15 mouse cellular contexts compared by ENCODE assay signal in the genomic region with DNA sequence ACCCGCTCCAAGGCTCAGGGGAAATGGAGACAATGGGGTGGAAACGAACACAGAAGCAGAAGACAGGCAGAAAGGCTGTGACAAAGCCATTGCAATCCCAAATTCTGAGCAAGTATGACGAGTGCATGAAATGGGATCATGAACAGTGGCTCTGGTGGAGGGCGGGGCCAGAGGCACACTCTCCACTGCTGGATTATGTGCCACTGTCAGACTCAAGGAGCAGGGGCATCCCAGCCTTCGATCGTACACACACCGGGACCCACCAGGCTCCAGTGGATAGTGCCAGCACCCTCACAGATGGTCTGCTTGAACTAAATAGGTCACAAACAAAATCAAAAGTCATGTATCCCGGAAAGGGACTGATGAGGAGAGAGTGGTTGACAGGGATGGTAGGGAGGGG.
A peak's percentile ranks its signal among the peaks of the same experiment; 100 is the strongest.
DNase-seq lines count a peak whose midpoint lies in the region; ATAC-seq lines count a peak whose summit lies in the region.
"Had no signal": no experiment of that assay in that cellular context is flagged by ENCODE, and none has a peak within 500 bp of the region (broad histone marks: within the 10 kb centered on the region; RNA-seq: fewer than 3 reads in every experiment).

No protein-coding gene starts in this region.

- no peaks in the 10 kb centered on the region for H3K9me3 ChIP-seq in embryonic facial prominence, embryonic 12.5 days
- H3K9me3 ChIP-seq in embryonic facial prominence, embryonic 10.5 days: no peaks in the 10 kb centered on the region
- H3K9me3 ChIP-seq in hindbrain, embryonic 13.5 days: no peaks in the 10 kb centered on the region
- H3K9me3 ChIP-seq in midbrain, embryonic 14.5 days (ENCODE audit: control insufficient read depth, low read length): no peaks in the 10 kb centered on the region
- H3K9me3 ChIP-seq in limb, embryonic 10.5 days (replicated peaks): no peaks in the 10 kb centered on the region
- H3K9me3 ChIP-seq: limb, embryonic 15.5 days had no signal

- 0 out of 2 replicates have a peak, but pooled peaks have one; percentile 3 for ATAC-seq in embryonic facial prominence, embryonic 12.5 days (ENCODE audit: insufficient number of reproducible peaks, insufficient read depth, low FRiP score, low TSS enrichment)
- ATAC-seq in hindbrain, embryonic 13.5 days (ENCODE audit: low FRiP score): peak; percentile 30; the same call in 1 of the 2 replicates
- peak; percentile 55; the same call in 1 of the 2 replicates for ATAC-seq in midbrain, embryonic 14.5 days (ENCODE audit: low FRiP score, low TSS enrichment)

- H3K4me1 ChIP-seq in embryonic facial prominence, embryonic 12.5 days: no peaks in the 10 kb centered on the region
- peaks cover 4% of the 10 kb centered on the region; the same call in 1 of the 2 replicates for H3K4me1 ChIP-seq in embryonic facial prominence, embryonic 10.5 days
- peaks cover 7% of the 10 kb centered on the region; the same call in 1 of the 2 replicates for H3K4me1 ChIP-seq in hindbrain, embryonic 13.5 days (replicated peaks)
- peaks cover 8% of the 10 kb centered on the region for H3K4me1 ChIP-seq in midbrain, embryonic 14.5 days (ENCODE audit: control insufficient read depth, insufficient read depth, low read length)
- H3K4me1 ChIP-seq in limb, embryonic 10.5 days: no peaks in the 10 kb centered on the region
- H3K4me1 ChIP-seq: limb, embryonic 15.5 days had no signal

- peaks cover 10% of the 10 kb centered on the region for H3K36me3 ChIP-seq in embryonic facial prominence, embryonic 12.5 days
- peaks cover 6% of the 10 kb centered on the region for H3K36me3 ChIP-seq in embryonic facial prominence, embryonic 10.5 days (replicated peaks)
- peaks cover 17% of the 10 kb centered on the region for H3K36me3 ChIP-seq in hindbrain, embryonic 13.5 days
- H3K36me3 ChIP-seq in midbrain, embryonic 14.5 days (ENCODE audit: control insufficient read depth, insufficient read depth, low read length): peaks cover 6% of the 10 kb centered on the region
- peaks cover 6% of the 10 kb centered on the region for H3K36me3 ChIP-seq in limb, embryonic 10.5 days

- no peak overlapping the region for H3K4me2 ChIP-seq in embryonic facial prominence, embryonic 12.5 days (replicated peaks)
- no peak overlapping the region for H3K4me2 ChIP-seq in hindbrain, embryonic 13.5 days
- no peak overlapping the region for H3K4me2 ChIP-seq in midbrain, embryonic 14.5 days (ENCODE audit: low read length)
- H3K4me2 ChIP-seq: limb, embryonic 15.5 days had no signal

- no peak overlapping the region for H3K4me3 ChIP-seq in embryonic facial prominence, embryonic 12.5 days
- H3K4me3 ChIP-seq in embryonic facial prominence, embryonic 10.5 days: no peak overlapping the region
- no peak overlapping the region for H3K4me3 ChIP-seq in hindbrain, embryonic 13.5 days
- H3K4me3 ChIP-seq in midbrain, embryonic 14.5 days (replicated peaks; ENCODE audit: low read depth, low read length): no peak overlapping the region
- H3K4me3 ChIP-seq in limb, embryonic 10.5 days: no peak overlapping the region
- H3K4me3 ChIP-seq: layer of hippocampus, adult 2 months; limb, embryonic 15.5 days; myocyte had no signal

- no peaks in the 10 kb centered on the region for H3K27me3 ChIP-seq in embryonic facial prominence, embryonic 12.5 days
- no peaks in the 10 kb centered on the region for H3K27me3 ChIP-seq in embryonic facial prominence, embryonic 10.5 days (replicated peaks; ENCODE audit: low read depth, poor library complexity, severe bottlenecking)
- no peaks in the 10 kb centered on the region for H3K27me3 ChIP-seq in hindbrain, embryonic 13.5 days
- H3K27me3 ChIP-seq in midbrain, embryonic 14.5 days (ENCODE audit: control insufficient read depth, insufficient read depth, low read length): no peaks in the 10 kb centered on the region
- no peaks in the 10 kb centered on the region for H3K27me3 ChIP-seq in limb, embryonic 10.5 days (ENCODE audit: low read depth, poor library complexity, severe bottlenecking)
- H3K27me3 ChIP-seq: limb, embryonic 15.5 days had no signal

- H3K27ac ChIP-seq in embryonic facial prominence, embryonic 12.5 days: no peak overlapping the region
- no peak overlapping the region for H3K27ac ChIP-seq in embryonic facial prominence, embryonic 10.5 days (replicated peaks)
- no peak overlapping the region for H3K27ac ChIP-seq in hindbrain, embryonic 13.5 days
- H3K27ac ChIP-seq in midbrain, embryonic 14.5 days (replicated peaks; ENCODE audit: low read depth, low read length): no peak overlapping the region; the same call in 1 of the 2 replicates
- no peak overlapping the region for H3K27ac ChIP-seq in limb, embryonic 10.5 days
- H3K27ac ChIP-seq: layer of hippocampus, adult 2 months; limb, embryonic 15.5 days had no signal

- H3K9ac ChIP-seq in embryonic facial prominence, embryonic 12.5 days: no peak overlapping the region
- no peak overlapping the region for H3K9ac ChIP-seq in hindbrain, embryonic 13.5 days
- no peak overlapping the region for H3K9ac ChIP-seq in midbrain, embryonic 14.5 days (replicated peaks; ENCODE audit: low read length)
- H3K9ac ChIP-seq: limb, embryonic 15.5 days had no signal

- 90% methylated on average over 8 of the region's 8 CpGs for WGBS in embryonic facial prominence, embryonic 12.5 days
- WGBS in embryonic facial prominence, embryonic 10.5 days: 88% methylated on average over 8 of the region's 8 CpGs
- WGBS in hindbrain, embryonic 13.5 days: 76% methylated on average over 8 of the region's 8 CpGs
- 31% methylated on average over 8 of the region's 8 CpGs for WGBS in midbrain, embryonic 14.5 days
- WGBS in limb, embryonic 10.5 days: 92% methylated on average over 8 of the region's 8 CpGs

- DNase-seq in embryonic facial prominence, embryonic 10.5 days (ENCODE audit: low spot score): no peak
- peak; percentile 54 for DNase-seq in cerebellum, adult 9-10 months
- peak; percentile 50 for DNase-seq in midbrain, embryonic 14.5 days
- no peak for DNase-seq in thymus, postnatal 36 days
- no peak for DNase-seq in limb, embryonic 10.5 days (ENCODE audit: low spot score)
- DNase-seq in testis, postnatal 14 days (ENCODE audit: low spot score): no peak
- DNase-seq: heart, postnatal 10 days; lung, adult 18-20 months; right cerebral cortex, adult 18-20 months; thymus, postnatal 25 days had no signal

Comparison
In these comparisons a context has a peak if more than half of its experiments do, and no peak if none do; other contexts are left out.
1. ATAC-seq: peak in every context shown above with its lines; median percentile 55 in midbrain, embryonic 14.5 days; 30 in hindbrain, embryonic 13.5 days; 3 in embryonic facial prominence, embryonic 12.5 days.
2. DNase-seq: peak in cerebellum, adult 9-10 months (single experiment) and midbrain, embryonic 14.5 days (single experiment); none in embryonic facial prominence, embryonic 10.5 days (single experiment), thymus, postnatal 36 days (0 of 2), limb, embryonic 10.5 days (single experiment) and testis, postnatal 14 days (single experiment).